Mouse (Mus musculus): ENCODE results near the gene Spata31d1a. TPM values are rescaled to one million over a fixed set of nuclear protein-coding genes. Genes with fewer than 3 reads are reported as not detected.

Spata31d1a gene
- total RNA-seq, 2 experiments from 2014 or later = not detected

GRCm38 (mm10) chr13:59671521-59671920 is 38.6 kb downstream of the Spata31d1a start:
- no peak for ATAC-seq (replicated peaks; ENCODE audit: poor library complexity, severe bottlenecking)

- ATAC-seq (replicated peaks; ENCODE audit: poor library complexity, severe bottlenecking) = no peak
These were observed 40.2 kb downstream of the Spata31d1a start for GRCm38 (mm10) chr13:59669946-59670345.

GRCm38 (mm10) chr13:59668501-59669093 is 41.5 kb downstream of the Spata31d1a start:
- ATAC-seq (replicated peaks; ENCODE audit: poor library complexity, severe bottlenecking) = peak; percentile 71

- ATAC-seq (replicated peaks; ENCODE audit: poor library complexity, severe bottlenecking) = peak; percentile 36
These were observed 42.4 kb downstream of the Spata31d1a start for GRCm38 (mm10) chr13:59667763-59668162.

- ATAC-seq (replicated peaks; ENCODE audit: poor library complexity, severe bottlenecking) = no peak
These were observed 46.0 kb downstream of the Spata31d1a start for GRCm38 (mm10) chr13:59663939-59664712.

GRCm38 (mm10) chr13:59661966-59662365 is 48.2 kb downstream of the Spata31d1a start:
- no peak for ATAC-seq (replicated peaks; ENCODE audit: poor library complexity, severe bottlenecking)

GRCm38 (mm10) chr13:59661387-59661786 is 48.7 kb downstream of the Spata31d1a start:
- ATAC-seq (replicated peaks; ENCODE audit: poor library complexity, severe bottlenecking) = no peak

- ATAC-seq (replicated peaks; ENCODE audit: poor library complexity, severe bottlenecking) = no peak
These were observed 49.8 kb downstream of the Spata31d1a start for GRCm38 (mm10) chr13:59660371-59660770.

GRCm38 (mm10) chr13:59657781-59658180 is 52.3 kb downstream of the Spata31d1a start:
- ATAC-seq (replicated peaks; ENCODE audit: poor library complexity, severe bottlenecking) = no peak

GRCm38 (mm10) chr13:59656975-59657388 is 53.1 kb downstream of the Spata31d1a start:
- 0 out of 2 replicates have a peak, but pooled peaks have one; percentile 11 for ATAC-seq (replicated peaks; ENCODE audit: poor library complexity, severe bottlenecking)

GRCm38 (mm10) chr13:59656316-59656832 is 53.8 kb downstream of the Spata31d1a start:
- peak; percentile 90 for ATAC-seq (replicated peaks; ENCODE audit: poor library complexity, severe bottlenecking)

GRCm38 (mm10) chr13:59655718-59656315 is 54.3 kb downstream of the Spata31d1a start:
- ATAC-seq (replicated peaks; ENCODE audit: poor library complexity, severe bottlenecking) = no peak

- ATAC-seq (replicated peaks; ENCODE audit: poor library complexity, severe bottlenecking) = no peak
These were observed 55.7 kb downstream of the Spata31d1a start for GRCm38 (mm10) chr13:59654465-59654864.

GRCm38 (mm10) chr13:59653136-59653535 is 57.0 kb downstream of the Spata31d1a start:
- ATAC-seq (replicated peaks; ENCODE audit: poor library complexity, severe bottlenecking) = no peak

- no peak for ATAC-seq (replicated peaks; ENCODE audit: poor library complexity, severe bottlenecking)
These were observed 57.5 kb downstream of the Spata31d1a start for GRCm38 (mm10) chr13:59652651-59653050.

Other genes starting within 250 kb of the Spata31d1a start
- 31.0 and 68.9 TPM in 2 replicates for gene Agtpbp1, start 125.1 kb downstream of the Spata31d1a start, total RNA-seq (2014; fragmentation: Nextera tagmentation)
- 56.4 and 67.5 TPM in 2 replicates for gene Agtpbp1, start 125.1 kb downstream of the Spata31d1a start, total RNA-seq (2017)
- 76.3 and 98.6 TPM in 2 replicates for gene Naa35, start 125.1 kb downstream of the Spata31d1a start, total RNA-seq (2014; fragmentation: Nextera tagmentation)
- gene Naa35, start 125.1 kb downstream of the Spata31d1a start, total RNA-seq (2017) = 29.1 and 53.0 TPM in 2 replicates
- gene Golm1, start 34.5 kb downstream of the Spata31d1a start, total RNA-seq (2014; fragmentation: Nextera tagmentation) = 7.2 and 11.5 TPM in 2 replicates
- gene Golm1, start 34.5 kb downstream of the Spata31d1a start, total RNA-seq (2017) = 12.4 and 16.0 TPM in 2 replicates
- gene 4921517D22Rik, start 16.2 kb downstream of the Spata31d1a start, total RNA-seq (2014; fragmentation: Nextera tagmentation) = not detected in 2 replicates
- gene 4921517D22Rik, start 16.2 kb downstream of the Spata31d1a start, total RNA-seq (2017) = not detected in 2 replicates
- not detected in 2 replicates for gene Spata31d1b, start 2.0 kb upstream of the Spata31d1a start, total RNA-seq (2014; fragmentation: Nextera tagmentation)
- gene Spata31d1b, start 2.0 kb upstream of the Spata31d1a start, total RNA-seq (2017) = not detected in 2 replicates
- not detected in 2 replicates for gene Spata31d1d, start 21.4 kb upstream of the Spata31d1a start, total RNA-seq (2014; fragmentation: Nextera tagmentation)
- not detected in 2 replicates for gene Spata31d1d, start 21.4 kb upstream of the Spata31d1a start, total RNA-seq (2017)
- not detected in 2 replicates for gene 1700014D04Rik, start 36.4 kb upstream of the Spata31d1a start, total RNA-seq (2014; fragmentation: Nextera tagmentation)
- not detected in 2 replicates for gene 1700014D04Rik, start 36.4 kb upstream of the Spata31d1a start, total RNA-seq (2017)
- 47.4 and 55.1 TPM in 2 replicates for gene Isca1, start 59.5 kb upstream of the Spata31d1a start, total RNA-seq (2014; fragmentation: Nextera tagmentation)
- gene Isca1, start 59.5 kb upstream of the Spata31d1a start, total RNA-seq (2017) = 23.4 and 25.8 TPM in 2 replicates
- gene Gm49354, start 71.9 kb upstream of the Spata31d1a start, total RNA-seq (2014; fragmentation: Nextera tagmentation) = not detected in 2 replicates
- gene Gm49354, start 71.9 kb upstream of the Spata31d1a start, total RNA-seq (2017) = not detected in 2 replicates
- gene Tut7, start 112.8 kb upstream of the Spata31d1a start, total RNA-seq (2014; fragmentation: Nextera tagmentation) = 63.9 and 77.9 TPM in 2 replicates
- 114 and 117 TPM in 2 replicates for gene Tut7, start 112.8 kb upstream of the Spata31d1a start, total RNA-seq (2017)